Mouse (Mus musculus) small intestine, adult 2 months (tissue): ENCODE measurements around the gene Nostrin.

Experiments
- CTCF ChIP-seq: fragments of 200-500 bp; IDR thresholded peaks from 2 replicates; pipeline ENCODE4 v1.5.1; 2012; ENCODE audit warnings: low read depth, mild to moderate bottlenecking, control low read depth, inconsistent platforms, low read length, moderate library complexity, mixed read lengths; ENCODE audit not compliant: insufficient replicate concordance, insufficient read length; ENCODE audit errors: extremely low read depth
- POLR2A ChIP-seq: fragments of 200-500 bp; IDR thresholded peaks from 2 replicates; pipeline ENCODE4 v1.6.1; 2012; ENCODE audit warnings: low read depth, mild to moderate bottlenecking, control low read depth, inconsistent platforms, low read length, moderate library complexity

- no peak for TF ChIP-seq POLR2A
- TF ChIP-seq CTCF = no peak
These were observed 1.4 kb upstream of the Nostrin start for GRCm38 (mm10) chr2:69134186-69134585.
